Mouse (Mus musculus): Measurements from ENCODE around the gene Rere. TPM values are rescaled to one million over a fixed set of nuclear protein-coding genes. Genes with fewer than 3 reads are reported as not detected.

The Rere gene
- total RNA-seq, 2 experiments from 2014 or later = 85.3 to 118 TPM

DNA sequence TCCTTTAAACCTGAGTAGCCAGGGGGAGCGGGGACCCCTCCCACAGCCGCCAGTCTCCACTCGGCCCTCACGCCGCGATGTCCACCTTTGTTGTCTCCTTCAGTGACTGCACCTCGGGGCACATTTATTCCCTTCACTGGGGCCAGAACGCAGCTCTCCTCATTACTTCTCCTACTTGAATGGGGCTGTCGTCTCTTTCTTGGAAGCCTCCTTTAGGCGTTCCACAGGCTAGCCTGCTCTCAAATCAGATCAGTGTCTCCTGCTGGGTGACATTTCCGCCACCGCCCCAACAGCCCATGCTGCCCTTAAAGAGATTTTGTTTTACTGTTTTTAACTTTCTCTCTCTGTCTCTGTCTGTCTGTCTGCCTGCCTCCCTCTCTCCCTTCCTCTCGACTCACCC lies 380.4 kb downstream of the Rere start:
- no peak for DNase-seq

- peak; percentile 53 for DNase-seq
Observed at GRCm38 (mm10) chr4:150663192-150663591, 381.7 kb downstream of the Rere start.

- peak; percentile 32 for DNase-seq
Observed at GRCm38 (mm10) chr4:150664726-150665125, 383.3 kb downstream of the Rere start.

DNA sequence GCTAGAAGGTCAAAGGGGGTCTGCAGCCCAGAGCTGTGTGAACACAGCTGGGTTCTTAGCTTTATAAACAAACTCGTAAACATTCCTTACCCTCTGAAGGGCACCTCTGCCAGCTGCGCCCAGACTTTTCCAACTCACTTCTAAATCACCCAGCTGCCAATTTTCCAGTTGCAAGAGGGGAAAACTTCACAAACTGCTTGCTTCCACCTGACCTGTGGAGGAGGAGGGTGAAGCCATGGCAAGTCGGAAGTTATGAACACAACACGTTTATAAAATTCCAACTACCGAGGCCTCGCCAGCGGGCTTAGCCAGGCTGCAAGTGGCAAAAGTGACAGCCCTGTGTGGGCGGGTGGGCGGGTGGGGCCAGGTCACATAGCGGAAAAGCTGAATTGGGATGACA lies 384.4 kb downstream of the Rere start:
- no peak for DNase-seq

Other genes starting within 250 kb of the Rere start
- 1 to 10 TPM; 2.7 to 4.9 TPM for gene Gpr157, start 194.3 kb upstream of the Rere start, total RNA-seq (2021)
- under 1 TPM; 0.27 to 0.75 TPM for gene Slc2a5, start 162.4 kb upstream of the Rere start, total RNA-seq (2021)
- not detected for gene Slc2a7, start 132.7 kb upstream of the Rere start, total RNA-seq (2021)
- under 1 TPM; 0.27 to 0.54 TPM for gene Car6, start 80.3 kb upstream of the Rere start, total RNA-seq (2021)
- 100 to 1,000 TPM; 442 to 474 TPM for gene Eno1, start 44.9 kb upstream of the Rere start, total RNA-seq (2021)